Mouse (Mus musculus): Measurements from ENCODE around the gene Dynlt1c.
"Not testable (repeated sequence)": the region's sequence is repeated elsewhere in the genome, so short reads cannot be mapped to it uniquely, and the experiment has no call there.

The Dynlt1c gene

DNA sequence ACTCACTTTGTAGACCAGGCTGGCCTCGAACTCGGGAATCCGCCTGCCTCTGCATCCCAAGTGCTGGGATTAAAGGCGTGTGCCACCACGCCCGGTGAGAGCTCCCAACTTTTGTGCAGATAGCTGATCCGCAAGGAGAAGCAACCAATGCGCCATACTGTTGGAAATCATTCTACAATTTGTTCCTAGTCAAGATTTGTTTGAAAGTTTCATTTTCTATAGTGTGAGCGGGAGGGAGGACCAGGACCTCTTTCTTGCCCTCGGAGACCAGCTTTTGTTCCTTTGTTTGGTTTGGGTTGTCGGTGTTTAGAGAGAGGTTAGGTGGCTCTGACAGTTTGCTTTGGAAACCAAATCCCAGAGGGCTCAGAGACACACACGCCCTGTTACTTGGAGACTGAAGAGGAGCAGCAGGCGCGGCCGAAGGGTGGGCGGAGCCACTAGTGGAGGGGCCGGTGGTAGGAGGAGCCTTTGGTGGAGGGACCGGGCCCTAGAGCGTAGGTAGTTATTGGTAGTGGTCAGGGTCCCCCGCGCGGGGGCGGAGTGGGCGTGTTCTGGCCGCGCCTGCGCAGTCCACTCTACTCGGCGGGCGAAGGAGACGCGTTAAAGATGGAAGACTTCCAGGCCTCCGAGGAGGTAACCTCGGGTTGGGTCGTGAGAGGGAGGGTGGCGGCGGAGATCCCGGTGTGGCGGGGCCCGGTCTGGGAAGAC lies at the start of gene Dynlt1c:
TSS of gene Dynlt1c (plus strand) at position 468 of the 708 bp plus-strand sequence.
- DNase-seq, result peak; percentile 90 to 92

DNA sequence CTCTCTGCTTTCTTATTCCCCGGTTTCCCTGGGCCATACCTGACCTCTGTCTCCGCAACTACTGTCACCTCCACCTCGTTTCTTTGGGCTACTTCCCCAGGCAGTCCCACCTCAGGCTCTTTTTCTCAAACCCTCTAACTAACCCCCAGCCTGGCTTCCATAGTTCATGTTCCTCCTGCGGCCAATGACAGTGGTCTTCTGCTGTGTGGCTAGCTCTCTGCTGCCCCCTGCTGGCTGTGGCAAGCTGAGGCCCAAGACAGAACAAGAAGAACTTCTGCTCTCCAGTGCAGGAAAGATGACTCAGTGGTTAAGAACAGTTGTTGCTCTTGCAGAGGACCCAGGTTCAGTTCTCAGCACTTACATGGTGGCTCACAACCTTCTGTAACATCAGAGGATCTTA lies 47.7 kb upstream of the Dynlt1c start:
- not testable (repeated sequence) for DNase-seq

DNA sequence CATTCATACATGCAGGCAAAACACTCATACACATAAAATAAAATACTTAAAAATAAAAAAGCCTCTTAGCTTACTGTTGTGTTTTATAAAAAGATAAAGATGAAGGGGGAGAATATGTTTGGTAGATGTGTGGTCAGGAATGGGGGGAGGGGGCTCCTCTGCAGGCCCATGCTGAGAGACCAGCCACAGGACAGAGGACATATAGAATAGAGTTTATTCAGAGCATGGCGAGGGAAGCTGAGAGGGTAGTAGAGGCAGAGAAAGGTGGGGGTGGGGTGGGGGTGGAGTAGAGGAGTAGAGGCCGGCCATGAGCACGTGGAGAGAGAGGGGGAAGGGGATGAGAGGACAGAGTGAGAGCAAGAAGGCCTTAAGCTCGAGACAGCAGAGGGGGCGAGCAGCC lies 47.2 kb upstream of the Dynlt1c start:
- DNase-seq, result not testable (repeated sequence)

DNA sequence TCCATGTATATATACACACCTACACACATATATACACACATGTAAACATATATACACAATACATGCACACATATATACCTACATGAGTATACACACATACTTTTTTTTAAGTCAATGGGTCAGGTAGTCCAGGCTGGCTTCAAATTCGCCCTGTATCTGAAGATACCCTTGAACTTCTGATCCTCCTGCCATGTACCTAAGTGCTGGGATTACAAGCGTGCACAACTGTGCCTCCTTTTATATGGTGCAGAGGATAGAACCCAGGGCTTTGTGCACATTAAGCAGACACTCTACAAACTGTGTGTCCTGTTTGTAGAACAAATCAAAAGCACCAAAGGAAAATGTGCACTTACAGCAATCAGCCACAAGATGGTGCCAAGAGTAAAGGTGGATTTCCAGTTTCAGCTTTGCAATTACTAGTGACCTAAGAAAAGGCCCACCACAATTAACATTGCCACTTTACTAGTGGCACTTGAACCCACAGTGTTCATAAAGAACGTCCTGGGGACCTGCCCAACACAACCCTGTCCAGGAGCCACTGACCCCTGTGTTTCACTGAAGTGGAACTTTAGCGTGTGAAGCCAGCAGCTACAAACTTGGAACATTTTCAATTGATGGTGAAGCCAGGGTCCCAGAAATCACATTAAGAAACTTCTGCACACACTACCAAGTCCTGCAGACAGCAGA lies 41.9 kb upstream of the Dynlt1c start:
- not testable (repeated sequence) for DNase-seq

DNA sequence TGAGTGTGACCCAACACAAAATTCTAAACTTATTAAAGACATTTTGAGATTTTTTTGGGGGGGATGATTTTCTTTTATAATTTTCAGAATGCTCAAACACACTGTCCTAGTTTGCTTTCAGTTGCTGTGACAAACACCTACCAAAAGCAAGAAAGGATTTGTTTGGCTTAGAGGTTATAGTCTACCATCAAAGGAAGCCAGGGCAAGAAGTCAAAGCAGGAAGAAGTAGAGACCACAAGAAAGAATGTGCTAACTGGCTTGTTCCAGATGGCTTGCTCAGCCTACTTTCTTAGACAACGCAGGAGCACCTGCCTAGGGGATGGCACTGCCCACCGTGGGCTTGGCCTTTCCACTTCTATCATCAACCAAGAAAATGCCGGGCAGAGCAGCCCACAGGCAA lies 36.6 kb upstream of the Dynlt1c start:
- DNase-seq, result not testable (repeated sequence)

DNA sequence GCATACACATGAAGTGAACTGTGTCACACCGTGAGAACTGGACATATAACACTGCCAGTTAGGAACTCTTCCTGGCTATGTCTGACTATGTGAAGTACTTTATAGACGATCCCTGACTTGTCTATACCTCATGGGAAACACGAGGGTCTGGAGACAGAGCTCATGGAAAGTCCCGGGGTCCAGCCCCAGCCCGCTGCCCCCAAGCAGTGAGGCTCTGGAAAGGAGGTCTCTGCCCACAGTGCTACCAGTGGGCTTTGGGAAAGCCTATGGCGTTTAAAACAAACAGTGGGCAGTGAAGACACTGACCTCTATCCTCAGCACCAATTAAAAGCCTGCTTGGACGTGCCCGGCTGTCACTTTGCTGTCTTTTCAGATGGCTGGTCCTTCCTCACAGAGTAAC lies 33.6 kb upstream of the Dynlt1c start:
- DNase-seq, result not testable (repeated sequence)

DNA sequence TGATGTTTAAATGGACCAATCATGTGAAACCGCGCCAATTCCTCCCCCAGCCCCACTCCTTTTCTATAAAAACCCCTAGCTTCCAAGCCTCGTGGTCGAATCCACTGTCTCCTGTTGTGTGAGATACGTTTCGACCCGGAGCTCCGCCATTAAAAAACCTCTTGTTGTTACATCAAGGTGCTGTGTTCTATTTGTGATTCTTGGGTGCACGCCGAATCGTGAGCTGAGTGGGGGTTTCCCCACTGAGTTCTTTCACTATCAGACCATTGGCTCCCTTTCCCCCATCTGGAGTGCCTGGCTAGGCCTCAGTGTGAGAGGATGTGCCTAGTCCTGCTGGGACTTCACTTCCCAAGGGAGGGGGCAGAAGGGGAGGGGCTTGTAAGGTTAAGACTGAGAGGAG lies 30.2 kb upstream of the Dynlt1c start:
- DNase-seq, result not testable (repeated sequence)

DNA sequence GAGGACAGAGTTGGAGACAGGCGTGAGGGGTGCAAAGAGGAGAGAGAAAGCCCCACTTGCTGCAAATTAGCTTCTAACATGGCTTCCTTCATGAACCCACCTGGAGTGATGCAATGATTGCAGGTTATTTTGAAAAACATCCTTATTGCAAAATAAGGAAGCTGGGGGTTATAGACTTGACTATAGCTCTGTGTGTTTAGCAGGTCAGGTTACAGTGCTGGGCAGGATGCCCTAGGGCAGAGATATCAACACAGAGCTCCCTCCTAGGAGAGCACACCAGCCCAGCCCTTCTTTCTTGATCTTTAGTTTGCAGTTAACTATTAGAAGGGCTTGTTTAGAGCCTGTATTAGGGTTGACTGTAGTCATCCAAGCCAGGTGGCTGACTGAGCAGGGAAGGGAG lies 29.3 kb upstream of the Dynlt1c start:
- peak in 1 of 2 experiments; percentile 37 for DNase-seq

DNA sequence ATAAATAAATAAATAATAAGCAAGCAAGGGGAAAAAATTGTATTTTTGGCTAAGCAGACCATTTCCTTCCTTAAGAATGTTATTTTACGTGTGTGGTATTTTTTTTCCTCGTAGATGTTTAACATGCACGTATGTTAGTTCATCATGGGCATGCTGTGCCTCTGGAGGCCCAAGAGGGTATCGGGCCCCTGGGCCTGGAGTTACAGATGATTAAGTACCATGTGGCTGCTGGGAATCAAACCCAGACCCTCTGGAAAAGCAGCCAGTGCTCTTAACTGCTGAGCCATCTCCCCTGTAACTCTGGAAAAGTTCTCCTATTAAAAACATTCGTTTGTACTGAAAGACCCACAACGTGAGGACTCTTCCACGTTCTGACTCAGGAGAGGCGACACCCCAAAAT lies 26.1 kb upstream of the Dynlt1c start:
- DNase-seq, result not testable (repeated sequence)

DNA sequence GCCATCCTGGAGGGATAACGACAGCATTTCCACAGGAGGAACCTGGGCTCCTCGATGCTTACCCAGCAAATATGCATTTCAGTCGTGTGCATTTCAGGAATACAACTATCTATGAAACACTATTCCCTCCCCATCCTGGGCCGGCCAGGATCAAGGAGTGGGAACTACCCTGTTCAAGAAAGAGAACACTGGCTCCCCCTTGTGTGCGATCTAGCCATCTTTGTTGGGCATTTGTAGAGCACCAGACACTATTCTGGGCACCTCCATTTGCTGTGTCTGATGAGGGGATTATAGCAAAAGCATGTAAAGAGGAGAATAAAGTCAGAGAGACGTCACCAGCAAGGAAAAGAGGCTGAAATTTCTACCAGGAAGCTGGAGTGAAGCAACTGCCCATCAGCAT lies 12.8 kb upstream of the Dynlt1c start:
- DNase-seq, result not testable (repeated sequence)

DNA sequence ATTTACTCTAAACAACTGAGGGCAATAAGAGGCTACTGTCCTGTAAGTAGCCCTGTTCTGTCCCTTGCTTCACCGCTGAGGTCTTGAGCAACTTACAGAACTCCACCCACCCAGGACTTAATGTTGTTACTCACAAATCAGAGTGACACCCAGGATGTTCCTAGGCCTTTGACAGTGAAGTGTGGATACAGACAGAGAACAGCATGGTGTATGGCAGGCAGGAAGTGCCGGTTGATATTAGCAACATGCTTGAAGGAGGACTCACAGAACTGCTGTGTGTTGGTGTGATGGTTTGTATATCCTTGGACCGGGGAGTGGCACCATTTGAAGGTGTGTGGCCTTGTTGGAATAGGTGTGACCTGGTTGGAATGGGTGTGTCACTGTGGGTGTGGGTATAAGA lies 9.4 kb upstream of the Dynlt1c start:
- DNase-seq, result not testable (repeated sequence)

DNA sequence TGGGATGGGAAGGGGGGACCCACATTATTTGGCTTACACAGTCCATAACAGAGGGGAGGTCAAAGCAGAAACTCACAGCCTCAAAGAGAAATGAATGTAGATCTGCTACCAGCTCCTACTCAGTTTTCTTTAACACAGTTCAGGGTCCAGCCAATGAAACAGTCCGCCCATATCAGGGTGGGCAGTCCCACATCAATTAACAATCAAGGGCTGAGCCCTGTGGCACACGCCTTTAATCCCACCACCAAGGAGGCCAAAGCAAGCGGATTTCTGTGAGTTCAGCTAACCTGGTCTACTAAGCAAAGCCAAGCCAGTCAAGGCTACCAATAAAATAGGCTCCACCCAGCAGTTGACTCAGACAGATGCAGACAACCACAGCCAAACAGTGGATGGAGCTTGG lies 7.6 kb upstream of the Dynlt1c start:
- DNase-seq, result not testable (repeated sequence)

DNA sequence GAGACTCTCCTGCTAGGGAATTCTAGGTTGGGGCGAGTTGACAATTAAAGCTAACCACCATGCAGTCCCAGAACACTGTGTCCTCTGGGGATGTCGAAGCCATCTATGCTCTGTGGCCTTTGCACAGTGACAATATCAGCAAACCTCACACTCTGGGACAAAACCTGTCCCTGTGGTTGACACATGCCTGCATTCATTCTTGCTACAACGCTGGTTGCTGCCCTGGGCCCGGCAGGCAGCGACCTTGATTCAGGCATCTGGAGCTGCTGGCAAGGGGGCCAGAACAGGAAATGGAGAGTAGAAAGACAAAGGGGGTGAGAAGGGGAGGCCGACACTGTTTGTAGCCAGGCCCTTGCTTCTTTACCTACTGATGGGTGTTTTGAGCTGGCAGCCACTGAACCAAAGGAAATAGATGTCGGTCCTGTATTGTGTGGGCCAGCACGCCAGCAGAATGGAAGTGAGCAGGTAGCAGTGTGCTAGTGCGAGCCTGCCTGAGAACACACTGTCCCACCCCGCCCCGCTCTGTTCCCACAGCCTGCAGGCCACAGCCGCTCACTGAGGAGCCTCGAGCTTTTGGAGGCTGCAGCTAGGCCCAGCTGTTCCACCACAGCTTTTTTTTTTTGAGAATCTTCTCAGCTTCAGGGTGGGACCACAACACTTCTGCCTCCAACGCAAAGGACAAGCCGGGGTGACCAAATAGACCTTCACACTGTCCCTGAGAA lies 5.5 kb upstream of the Dynlt1c start:
- DNase-seq, result peak; percentile 29 to 31

DNA sequence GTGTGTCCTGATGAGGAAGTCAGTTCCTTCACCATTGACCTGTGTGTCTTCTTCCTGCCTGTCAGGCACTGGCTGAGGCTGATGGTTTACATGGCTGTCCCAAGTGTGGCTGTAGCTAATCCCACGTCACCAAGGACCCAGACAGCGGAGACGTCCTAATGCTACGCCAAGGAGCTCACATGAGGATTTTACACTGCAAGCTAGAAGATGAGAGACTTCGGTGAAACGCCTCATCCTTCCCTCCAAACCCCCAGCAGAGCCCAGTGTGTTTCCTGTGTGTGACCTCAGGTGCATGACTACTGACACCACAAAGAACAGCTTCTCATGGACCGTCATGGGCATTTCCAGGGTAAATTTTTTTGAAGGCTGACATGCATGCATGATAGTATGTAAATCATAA lies 3.1 kb upstream of the Dynlt1c start:
- DNase-seq, result not testable (repeated sequence)

DNA sequence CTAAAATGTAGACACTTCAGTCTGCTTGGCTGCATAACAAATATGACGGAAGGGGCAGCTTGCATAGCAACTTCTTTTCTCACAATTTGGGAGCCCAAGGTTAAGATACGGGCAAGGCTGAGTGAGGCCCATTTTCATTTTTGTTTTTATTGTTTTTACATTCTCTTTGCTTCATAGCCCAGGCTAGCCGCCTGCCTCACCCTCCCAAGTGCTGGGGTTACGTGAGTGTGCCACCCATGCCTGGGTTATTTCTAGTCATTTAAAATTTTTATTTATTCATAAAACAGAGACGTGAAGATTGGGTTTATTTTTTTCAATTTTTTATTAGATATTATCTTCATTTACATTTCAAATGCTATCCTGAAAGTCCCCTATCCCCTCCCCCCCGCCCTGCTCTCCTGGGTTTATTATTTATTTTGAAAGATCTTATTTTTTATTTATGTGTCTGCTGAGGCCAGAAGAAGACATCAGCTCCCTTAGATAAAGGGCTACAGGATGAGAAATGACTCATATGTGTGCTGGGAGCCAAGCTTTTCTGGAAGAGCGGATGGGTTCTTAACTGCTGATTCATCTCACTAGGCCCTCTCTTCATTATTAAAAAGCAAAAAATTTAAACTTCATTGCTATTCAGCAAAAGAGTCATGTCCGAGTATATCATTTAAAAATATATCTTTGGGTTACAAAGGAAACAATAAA lies 1.1 kb upstream of the Dynlt1c start:
- peak; percentile 30 to 32 for DNase-seq

DNA sequence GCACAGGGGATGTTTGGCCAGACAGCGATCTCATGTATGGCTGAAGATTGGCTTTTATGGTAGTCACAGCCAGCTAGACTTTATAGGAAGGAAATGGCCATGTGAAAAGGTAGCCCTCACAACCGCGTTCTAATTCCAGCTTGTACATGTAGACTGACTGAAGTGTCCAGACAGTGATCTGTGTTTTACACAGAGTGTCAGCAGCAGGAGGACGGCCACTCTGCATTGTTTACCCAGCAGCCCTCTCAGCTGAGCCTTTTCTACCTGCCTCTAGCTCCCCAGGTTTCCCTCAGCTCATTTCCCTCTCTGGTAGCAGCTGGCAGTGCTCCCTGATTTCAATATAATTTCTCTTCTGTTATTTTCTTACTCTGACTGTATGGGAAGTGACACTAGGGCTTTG lies 734 bp downstream of the Dynlt1c start:
- not testable (repeated sequence) for DNase-seq

DNA sequence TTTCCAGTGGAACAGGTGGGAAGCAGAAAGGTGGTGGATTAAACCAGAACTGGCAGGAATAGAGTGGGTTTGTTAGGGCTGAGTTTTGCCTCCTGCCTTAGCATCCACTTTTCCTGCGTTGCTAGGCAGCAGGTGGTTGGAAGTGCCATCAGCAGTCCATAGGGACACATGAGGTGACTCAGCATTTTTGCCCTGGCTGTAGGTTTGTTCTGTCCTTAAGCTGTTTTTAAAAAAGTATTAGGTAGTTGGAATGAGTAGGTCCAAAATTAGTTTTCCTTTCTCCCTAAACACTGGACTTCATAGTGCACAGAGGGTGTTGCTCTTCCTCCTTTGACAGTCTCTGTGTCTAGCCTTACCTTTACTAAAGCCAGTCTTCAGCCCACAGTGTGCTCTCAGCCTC lies 3.9 kb downstream of the Dynlt1c start:
- DNase-seq, result not testable (repeated sequence)

DNA sequence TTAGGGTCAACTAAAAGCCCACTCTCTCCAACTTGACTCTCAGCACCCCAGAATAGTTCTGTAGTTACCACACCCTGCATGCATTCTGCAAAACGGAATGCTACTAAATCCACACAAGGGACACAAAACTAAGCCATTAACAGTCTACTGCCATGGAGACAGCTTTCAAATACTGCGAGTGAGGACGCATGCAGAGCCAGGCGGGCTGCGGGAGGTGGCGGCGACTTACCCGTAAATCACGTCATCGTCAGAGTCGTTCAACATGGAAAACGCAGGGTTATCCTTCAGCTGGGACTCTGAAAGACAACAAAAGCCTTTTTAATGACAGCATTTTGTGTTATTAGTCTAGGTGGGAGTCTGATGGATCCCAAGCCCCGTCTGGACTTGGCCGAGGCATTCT lies 12.1 kb downstream of the Dynlt1c start:
- DNase-seq, result not testable (repeated sequence)

DNA sequence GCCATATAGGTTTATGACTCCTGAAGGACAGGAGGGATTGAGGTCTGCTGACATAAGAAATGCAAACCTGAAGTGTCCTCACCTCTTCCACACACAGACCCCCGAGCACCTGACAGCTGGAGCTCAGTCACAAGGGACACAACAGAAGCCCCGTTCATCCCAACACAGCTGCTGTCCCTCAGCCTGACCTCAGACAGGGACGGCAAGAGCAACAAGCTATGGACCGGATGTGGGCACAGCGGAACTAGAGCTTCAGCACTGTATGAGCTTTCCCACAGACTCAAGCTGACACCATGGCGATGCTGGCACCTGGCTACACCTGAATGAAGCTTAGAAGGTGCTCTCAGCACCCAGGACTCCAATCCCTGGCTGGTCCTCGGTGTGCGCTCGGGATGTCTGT lies 12.8 kb downstream of the Dynlt1c start:
- DNase-seq, result not testable (repeated sequence)

DNA sequence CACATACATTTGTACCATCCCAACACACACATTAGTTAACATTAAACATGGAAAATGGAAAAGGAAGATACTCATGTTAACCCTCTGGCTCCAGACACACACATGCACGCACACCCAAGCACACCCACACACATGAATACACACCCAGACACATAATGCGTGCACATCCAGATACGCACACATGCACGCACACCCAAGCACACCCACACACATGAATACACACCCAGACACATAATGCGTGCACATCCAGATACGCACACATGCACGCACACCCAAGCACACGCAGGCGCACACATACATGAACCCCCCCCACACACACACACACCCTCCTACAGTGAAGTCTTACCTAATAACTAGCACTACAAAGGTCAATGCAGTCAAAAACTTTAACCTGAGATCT lies 15.3 kb downstream of the Dynlt1c start:
- not testable (repeated sequence) for DNase-seq

DNA sequence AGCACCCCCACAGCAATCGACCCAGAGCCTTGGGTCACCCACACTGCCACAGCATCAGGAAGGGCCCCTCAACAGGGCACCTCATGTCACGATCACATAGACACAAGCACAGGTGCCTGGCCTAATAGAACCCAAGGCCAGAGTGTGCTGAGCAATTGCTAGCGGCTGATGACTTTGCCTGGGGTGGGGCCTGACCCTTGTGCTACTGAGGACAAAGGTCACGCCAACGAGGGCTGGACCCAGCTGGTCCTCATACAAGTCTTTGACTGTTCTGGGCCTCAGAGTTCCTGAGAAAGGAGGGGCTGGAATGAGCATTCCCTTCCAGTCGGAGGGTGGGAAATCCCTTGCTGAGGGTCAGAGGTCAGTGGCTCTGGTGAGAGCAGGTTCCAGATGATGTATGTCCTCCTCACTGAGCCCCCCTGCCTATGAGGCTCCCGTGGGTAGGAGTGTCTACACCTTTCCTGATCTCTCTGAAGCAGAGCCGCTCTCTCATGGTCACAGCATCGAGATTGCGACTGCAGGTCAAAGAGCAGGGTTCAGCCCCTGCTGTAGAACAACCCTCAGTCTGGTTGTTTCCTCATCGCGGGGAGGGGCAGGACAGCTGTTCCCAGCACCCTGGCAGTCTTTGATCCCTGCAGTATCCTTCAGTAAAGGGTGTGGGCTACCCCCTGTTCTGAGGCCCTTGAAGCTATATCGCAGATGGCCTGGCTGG lies 16.4 kb downstream of the Dynlt1c start:
- not testable (repeated sequence) for DNase-seq

DNA sequence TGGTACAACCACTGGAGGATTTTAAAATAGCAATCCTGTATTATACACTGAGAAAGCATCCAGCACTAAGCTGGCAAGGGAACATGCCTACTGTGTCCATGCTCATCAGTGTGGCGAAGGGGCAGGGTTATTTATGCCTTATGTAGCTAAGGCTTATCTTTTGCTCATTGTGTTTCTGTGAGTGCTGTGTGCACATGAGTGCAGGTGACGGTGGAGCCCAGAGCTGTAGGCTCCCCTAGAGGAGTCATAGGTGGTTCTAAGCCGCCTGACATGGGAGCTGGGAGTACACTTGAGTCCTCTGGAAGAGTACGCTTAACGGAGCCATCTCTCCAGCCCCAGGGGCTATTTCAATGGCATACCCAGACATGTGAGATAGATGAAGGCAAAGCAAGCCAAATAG lies 17.8 kb downstream of the Dynlt1c start:
- not testable (repeated sequence) for DNase-seq
